Mouse (Mus musculus) kidney, adult 2 months (tissue): ENCODE data around the gene Tnfsf8.

Source experiments
- CTCF ChIP-seq: fragments of 200-500 bp; conservative IDR thresholded peaks from 2 replicates; pipeline ENCODE4 v1.5.1; 2011; ENCODE audit warnings: low read depth, mild to moderate bottlenecking, control low read depth, low read length, moderate library complexity, mixed read lengths; ENCODE audit not compliant: insufficient read depth, insufficient read length
- POLR2A ChIP-seq: fragments of 200-500 bp; IDR thresholded peaks from one replicate; pipeline ENCODE4 v1.6.1; 2011; ENCODE audit warnings: low read depth, low read length, control low read depth

DNA sequence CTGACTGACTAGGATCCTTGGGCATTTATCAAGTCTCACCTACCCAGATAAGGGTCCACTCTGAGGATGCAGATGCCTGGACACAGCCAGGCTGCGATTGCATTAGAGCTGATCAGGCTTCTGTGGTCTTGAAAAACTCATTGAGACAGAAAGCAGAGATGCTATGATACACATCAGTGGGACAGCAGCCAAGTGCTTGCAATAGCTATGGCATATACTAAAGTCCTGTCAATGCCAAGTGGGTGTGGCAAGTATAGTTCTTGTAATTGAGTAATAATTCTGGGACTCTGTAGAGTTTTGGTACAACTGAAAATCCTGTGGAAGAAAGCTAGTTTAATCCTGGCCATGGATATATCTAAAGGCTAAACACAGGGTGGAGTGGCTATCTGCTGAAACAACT, 63.1 kb downstream of the Tnfsf8 start:
- TF ChIP-seq CTCF (no peak), POLR2A (no peak)
